In the genomic region with DNA sequence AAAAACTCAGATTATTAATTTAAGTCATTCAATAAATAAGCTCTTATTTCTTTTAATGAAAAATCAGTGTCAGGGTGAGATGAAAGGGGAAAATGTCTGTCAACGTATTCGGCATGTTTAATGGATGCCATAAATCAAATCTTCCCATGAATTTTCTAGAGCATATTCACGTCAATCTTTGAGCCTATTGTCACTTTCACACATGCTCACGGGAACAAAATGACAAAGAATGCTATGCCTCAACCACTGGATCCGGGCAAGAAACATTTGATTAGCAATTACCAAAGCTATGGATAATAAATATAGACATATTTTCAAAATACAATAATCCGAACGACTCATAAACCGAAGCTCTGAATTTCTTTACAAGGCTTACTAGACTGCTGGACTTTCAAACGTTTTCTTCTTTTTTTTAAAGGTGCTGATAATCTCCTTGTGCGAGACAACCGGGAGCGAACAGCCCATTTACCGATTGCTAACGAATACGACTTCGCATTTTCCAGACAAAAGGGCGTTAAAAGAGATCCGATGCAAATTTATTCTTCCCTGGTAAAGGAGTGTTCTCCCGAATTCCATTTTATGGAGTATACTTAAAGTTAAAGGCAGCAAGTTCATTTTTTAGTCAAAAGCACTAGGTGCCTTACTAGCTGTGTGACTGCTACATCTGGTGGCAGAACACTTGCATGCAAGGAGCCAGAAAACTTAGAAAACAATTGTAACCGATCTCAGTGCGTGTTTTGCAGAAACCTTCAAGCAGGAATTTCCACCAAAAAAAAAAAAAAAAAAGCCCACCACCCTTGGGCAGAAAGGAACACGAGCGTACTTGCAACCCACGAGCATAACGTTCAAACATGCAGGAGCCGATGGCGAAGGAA, we compare ENCODE assay signal across 8 mouse cellular contexts. TPM values are rescaled to one million over a fixed set of nuclear protein-coding genes. Genes with fewer than 3 reads are reported as not detected.
DNase-seq lines count a peak whose midpoint lies in the region; ATAC-seq and TF ChIP-seq lines count a peak whose summit lies in the region.

No protein-coding gene starts in this region.

- H3K4me3 ChIP-seq in embryonic fibroblast, embryonic 13.5 days (ENCODE audit: insufficient read depth, low read length) = peak overlapping the region; percentile 100
- peak overlapping the region; percentile 97 for H3K4me3 ChIP-seq in lung, embryonic 15.5 days
- peak overlapping the region; percentile 92 for H3K4me3 ChIP-seq in small intestine, adult 2 months (ENCODE audit: low read depth, low read length)

- peak overlapping the region; percentile 93 for H3K27ac ChIP-seq in embryonic fibroblast, embryonic 13.5 days (ENCODE audit: insufficient read depth, low read length)
- peak overlapping the region; percentile 100 for H3K27ac ChIP-seq in lung, embryonic 15.5 days
- peak overlapping the region; percentile 98 for H3K27ac ChIP-seq in small intestine, adult 2 months (ENCODE audit: insufficient read depth, low read depth, low read length)

- H3K36me3 ChIP-seq in lung, embryonic 15.5 days = no peaks in the 10 kb centered on the region
- H3K36me3 ChIP-seq in small intestine, adult 2 months (ENCODE audit: control insufficient read depth, insufficient read depth, low read length) = no peaks in the 10 kb centered on the region

- intact Hi-C loops in left cerebral cortex, postnatal 14 days (cut with DNase I) = loop anchor here (2.0 to 5.0 kb wide), 3 partner anchors 43 to 119 kb away; no protein-coding TSS in a partner anchor

- no peak for TF ChIP-seq CTCF in embryonic fibroblast, embryonic 13.5 days (IDR thresholded peaks at IDR 0.05; ENCODE audit: borderline replicate concordance, insufficient read depth, low read length)
- no peak for TF ChIP-seq CTCF in small intestine, adult 2 months (IDR thresholded peaks at IDR 0.05; ENCODE audit: extremely low read depth, insufficient read length, insufficient replicate concordance, low read depth, low read length)

- under 1% methylated on average over 27 of the region's 27 CpGs for WGBS in lung, embryonic 15.5 days
- WGBS in small intestine, adult 2 months = under 1% methylated on average over 27 of the region's 27 CpGs

- no peaks in the 10 kb centered on the region for H3K9me3 ChIP-seq in lung, embryonic 15.5 days

- peak overlapping the region; percentile 99 for H3K9ac ChIP-seq in lung, embryonic 15.5 days

- DNase-seq in left cerebral cortex, postnatal 14 days (ENCODE audit: low spot score in 2 of 2) = peak; percentile 24 to 54
- no peak for DNase-seq in left cerebral cortex, adult 9 months (ENCODE audit: low spot score in 2 of 2)
- peak; percentile 35 for DNase-seq in Muller cell, postnatal 12 days (ENCODE audit: inconsistent ontology term)

- no peaks in the 10 kb centered on the region for H3K27me3 ChIP-seq in lung, embryonic 15.5 days
- no peaks in the 10 kb centered on the region for H3K27me3 ChIP-seq in small intestine, adult 2 months (ENCODE audit: control insufficient read depth, insufficient read depth, low read length)

- ATAC-seq in inflammation-experienced regulatory T-cells, adult 6 months = peak; percentile 46
- no peak for ATAC-seq in lung, embryonic 15.5 days (ENCODE audit: borderline replicate concordance, extremely low read depth, low FRiP score, low TSS enrichment)
- ATAC-seq in monocyte, adult 5-6 weeks (replicated peaks; ENCODE audit: insufficient number of reproducible peaks, low FRiP score, low TSS enrichment, poor library complexity, severe bottlenecking) = no peak

- TF ChIP-seq POLR2A in embryonic fibroblast, embryonic 13.5 days (IDR thresholded peaks at IDR 0.05; ENCODE audit: low read depth, low read length) = no peak
- TF ChIP-seq POLR2A in small intestine, adult 2 months (IDR thresholded peaks at IDR 0.05; ENCODE audit: low read depth, low read length) = no peak

- H3K4me2 ChIP-seq in lung, embryonic 15.5 days = peak overlapping the region; percentile 65

- no peaks in the 10 kb centered on the region for H3K4me1 ChIP-seq in embryonic fibroblast, embryonic 13.5 days (ENCODE audit: control insufficient read depth, insufficient read depth, low read length)
- H3K4me1 ChIP-seq in lung, embryonic 15.5 days = peaks cover 13% of the 10 kb centered on the region
- H3K4me1 ChIP-seq in small intestine, adult 2 months (ENCODE audit: control insufficient read depth, insufficient read depth, insufficient read length, low read length) = peaks cover 4% of the 10 kb centered on the region; the same call in 1 of the 2 replicates

RNA-seq across cellular contexts. Expression of a gene that starts 1.4 kb away (rescaled TPM):
- total RNA-seq in left cerebral cortex, postnatal 14 days (2021) = 100 to 1,000 TPM in 1 of 2 experiments, 10 to 100 TPM in 1; 93.3 to 101 TPM
- 52.9 and 59.1 TPM in 2 replicates for polyA plus RNA-seq in embryonic fibroblast, embryonic 13.5 days (2011; ENCODE audit: insufficient read length, low read depth, missing spikeins)
- 10 to 100 TPM; 30.5 to 45.3 (median 44.1) TPM for polyA plus RNA-seq in inflammation-experienced regulatory T-cells, adult 6 months (2017; shearing (Covaris generic))
- 29.5 and 33.2 TPM in 2 replicates for polyA plus RNA-seq in lung, embryonic 15.5 days (2015; fragmentation: Nextera tagmentation; extraction: Ambion mirVana)
- polyA plus RNA-seq in small intestine, adult 2 months (2012; rRNA removed) = 2.3 and 6.5 TPM in 2 replicates
- 79.4 to 108 TPM (median 81.9 TPM) in 3 replicates for total RNA-seq in monocyte, adult 5-6 weeks (2017)

Comparison
In these comparisons a context has a peak if more than half of its experiments do, and no peak if none do; other contexts are left out.
1. DNase-seq: peak in left cerebral cortex, postnatal 14 days (2 of 2) and Muller cell, postnatal 12 days (single experiment); none in left cerebral cortex, adult 9 months (0 of 2).
2. Peak in every context shown above with its lines, with median percentiles within 50 percentile points of each other: H3K27ac ChIP-seq and H3K4me3 ChIP-seq.